Comparison of ENCODE assay signal across 8 mouse cellular contexts in genomic region chr2:36136300-36136941, GRCm38 (mm10). TPM values are rescaled to one million over a fixed set of nuclear protein-coding genes. Genes with fewer than 3 reads are reported as not detected.
DNase-seq lines count a peak whose midpoint lies in the region; ATAC-seq lines count a peak whose summit lies in the region.

Gene Mrrf (plus strand): TSS chr2:36136389.
Gene Rbm18 (minus strand): TSS chr2:36136773.

- ATAC-seq in CD4-positive, CD25-positive, alpha-beta regulatory T cell, adult 4 months: peak; percentile 91
- ATAC-seq in heart, embryonic 14.5 days (ENCODE audit: insufficient number of reproducible peaks, insufficient read depth, low FRiP score, low read depth): peak; percentile 95
- ATAC-seq in liver, embryonic 13.5 days (ENCODE audit: low read depth): peak; percentile 94
- peak; percentile 95 for ATAC-seq in stomach, embryonic 16.5 days (ENCODE audit: insufficient read depth, low FRiP score)

- peak; percentile 82 for DNase-seq in c-Kit-negative CD71-positive TER-119-positive erythroid progenitor cells, embryonic 14.5 days (ENCODE audit: low read depth, low spot score)
- peak; percentile 86 for DNase-seq in fibroblast of lung, adult 2 months (ENCODE audit: low read depth)
- peak; percentile 95 for DNase-seq in kidney, postnatal 14 days
- DNase-seq in liver, embryonic 13.5 days: peak; percentile 88
- peak; percentile 95 for DNase-seq in neural tube, embryonic 10.5 days (ENCODE audit: extremely low spot score, low spot score)

- H3K27me3 ChIP-seq in heart, embryonic 14.5 days (ENCODE audit: control insufficient read depth, insufficient read depth, low read length): no peaks in the 10 kb centered on the region
- H3K27me3 ChIP-seq in liver, embryonic 13.5 days: no peaks in the 10 kb centered on the region
- H3K27me3 ChIP-seq in stomach, embryonic 16.5 days (ENCODE audit: control insufficient read depth, insufficient read depth, low read length): no peaks in the 10 kb centered on the region

- no peaks in the 10 kb centered on the region for H3K9me3 ChIP-seq in heart, embryonic 14.5 days (ENCODE audit: control insufficient read depth, low read length)
- no peaks in the 10 kb centered on the region for H3K9me3 ChIP-seq in liver, embryonic 13.5 days (replicated peaks)
- H3K9me3 ChIP-seq in stomach, embryonic 16.5 days (replicated peaks; ENCODE audit: control insufficient read depth, low read length): no peaks in the 10 kb centered on the region

- peak within 1 kb of the TSS; percentile 95 for H3K27ac ChIP-seq in heart, embryonic 14.5 days (replicated peaks in 1 of 2; ENCODE audit: control insufficient read depth in 1 of 2, insufficient read depth in 1 of 2, low read depth in 2 of 2, low read length in 2 of 2)
- peak within 1 kb of the TSS; percentile 88 for H3K27ac ChIP-seq in liver, embryonic 13.5 days
- peak within 1 kb of the TSS; percentile 93 for H3K27ac ChIP-seq in stomach, embryonic 16.5 days (ENCODE audit: low read length)

- peaks cover 31% of the 10 kb centered on the region for H3K36me3 ChIP-seq in heart, embryonic 14.5 days (ENCODE audit: control insufficient read depth, insufficient read depth, low read length)
- peaks cover 34% of the 10 kb centered on the region for H3K36me3 ChIP-seq in liver, embryonic 13.5 days
- peaks cover 7% of the 10 kb centered on the region; the same call in 1 of the 2 replicates for H3K36me3 ChIP-seq in stomach, embryonic 16.5 days (ENCODE audit: control insufficient read depth, insufficient read depth, low read length)

- peak within 1 kb of the TSS; percentile 90 for H3K9ac ChIP-seq in heart, embryonic 14.5 days (ENCODE audit: low read length)
- H3K9ac ChIP-seq in liver, embryonic 13.5 days: peak within 1 kb of the TSS; percentile 86
- peak within 1 kb of the TSS; percentile 88 for H3K9ac ChIP-seq in stomach, embryonic 16.5 days (ENCODE audit: low read length)

- under 1% methylated on average over 50 of the region's 50 CpGs for WGBS in heart, embryonic 14.5 days
- under 1% methylated on average over 50 of the region's 50 CpGs for WGBS in liver, embryonic 13.5 days (ENCODE audit: insufficient replicate concordance)
- under 1% methylated on average over 50 of the region's 50 CpGs for WGBS in stomach, embryonic 16.5 days

- H3K4me2 ChIP-seq in heart, embryonic 14.5 days (ENCODE audit: low read length): peak within 1 kb of the TSS; percentile 80
- H3K4me2 ChIP-seq in liver, embryonic 13.5 days: peak within 1 kb of the TSS; percentile 75
- H3K4me2 ChIP-seq in stomach, embryonic 16.5 days (ENCODE audit: low read depth, low read length): peak within 1 kb of the TSS; percentile 80

- H3K4me1 ChIP-seq in heart, embryonic 14.5 days (ENCODE audit: control insufficient read depth in 2 of 2, insufficient read depth in 2 of 2, low read length in 2 of 2): peaks cover 4 to 35% of the 10 kb centered on the region in 2 experiments; a peak in 3 of 4 replicates
- peaks cover 36% of the 10 kb centered on the region for H3K4me1 ChIP-seq in liver, embryonic 13.5 days (replicated peaks)
- H3K4me1 ChIP-seq in stomach, embryonic 16.5 days (ENCODE audit: control insufficient read depth, insufficient read depth, low read length): peaks cover 12% of the 10 kb centered on the region

- peak within 1 kb of the TSS; percentile 88 to 89 for H3K4me3 ChIP-seq in heart, embryonic 14.5 days (ENCODE audit: control insufficient read depth in 1 of 2, insufficient read depth in 1 of 2, low read depth in 1 of 2, low read length in 2 of 2)
- peak within 1 kb of the TSS; percentile 83 for H3K4me3 ChIP-seq in liver, embryonic 13.5 days (replicated peaks)
- H3K4me3 ChIP-seq in stomach, embryonic 16.5 days (replicated peaks; ENCODE audit: low read length): peak within 1 kb of the TSS; percentile 84

RNA-seq across cellular contexts. Expression of gene Mrrf, which starts in this region (rescaled TPM):
- 10 to 100 TPM; 11.5 to 14.9 TPM for polyA plus RNA-seq in CD4-positive, CD25-positive, alpha-beta regulatory T cell, adult 4 months (2017; shearing (Covaris generic))
- polyA plus RNA-seq in heart, embryonic 14.5 days (2014; fragmentation: Nextera tagmentation; extraction: Ambion mirVana): 42.7 and 45.1 TPM in 2 replicates
- 21.5 and 22.8 TPM in 2 replicates for polyA plus RNA-seq in liver, embryonic 13.5 days (2015; fragmentation: Nextera tagmentation; extraction: Ambion mirVana)
- 32.9 and 34.7 TPM in 2 replicates for polyA plus RNA-seq in stomach, embryonic 16.5 days (2015; fragmentation: Nextera tagmentation; extraction: Ambion mirVana)

RNA-seq across cellular contexts. Expression of gene Rbm18, which starts in this region (rescaled TPM):
- 10 to 100 TPM; 50.5 to 61.5 TPM for polyA plus RNA-seq in CD4-positive, CD25-positive, alpha-beta regulatory T cell, adult 4 months (2017; shearing (Covaris generic))
- 66.1 and 66.3 TPM in 2 replicates for polyA plus RNA-seq in heart, embryonic 14.5 days (2014; fragmentation: Nextera tagmentation; extraction: Ambion mirVana)
- 23.6 and 27.2 TPM in 2 replicates for polyA plus RNA-seq in liver, embryonic 13.5 days (2015; fragmentation: Nextera tagmentation; extraction: Ambion mirVana)
- 60.2 and 62.0 TPM in 2 replicates for polyA plus RNA-seq in stomach, embryonic 16.5 days (2015; fragmentation: Nextera tagmentation; extraction: Ambion mirVana)

Comparison
In these comparisons a context has a peak if more than half of its experiments do, and no peak if none do; other contexts are left out.
1. Peak in every context shown above with its lines: DNase-seq, ATAC-seq, H3K4me3 ChIP-seq and H3K27ac ChIP-seq.